ENCODE assay signal across 8 mouse cellular contexts in the genomic region with DNA sequence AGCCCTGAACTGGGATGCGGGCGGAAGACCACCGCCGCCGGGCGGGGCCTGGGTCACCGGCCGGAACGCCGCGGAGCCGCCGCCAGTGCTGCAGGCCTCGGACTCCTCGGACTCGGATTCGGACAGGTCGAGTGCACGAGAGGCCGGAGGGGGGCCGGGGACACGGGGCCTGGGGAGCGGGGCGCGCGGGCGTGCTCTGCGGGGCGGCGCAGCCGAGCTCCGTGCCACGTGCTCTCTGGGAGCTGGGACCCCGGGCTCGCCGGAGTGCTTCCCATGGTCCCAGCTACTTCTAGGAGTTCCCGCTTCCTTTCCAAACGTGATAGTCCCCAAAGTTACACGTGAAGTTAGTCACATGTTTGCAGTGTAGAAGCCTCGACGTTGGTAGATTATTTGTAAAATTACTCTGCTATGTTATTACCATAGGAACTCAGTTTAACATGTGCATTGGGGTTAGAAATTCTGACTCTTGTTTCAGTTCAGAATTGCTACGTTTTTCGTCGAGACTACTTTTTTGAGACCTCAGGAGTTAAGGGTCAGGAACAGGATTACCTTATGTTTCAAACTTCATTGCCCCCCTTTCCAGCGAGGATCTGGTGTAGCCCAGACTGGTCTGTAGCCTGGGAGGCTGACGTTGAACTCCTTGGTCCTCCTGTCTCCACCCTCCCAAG. TPM values are rescaled to one million over a fixed set of nuclear protein-coding genes. Genes with fewer than 3 reads are reported as not detected.
DNase-seq lines count a peak whose midpoint lies in the region; ATAC-seq and TF ChIP-seq lines count a peak whose summit lies in the region.

No protein-coding gene starts in this region.

- WGBS in hindbrain, embryonic 16.5 days = under 1% methylated on average over 36 of the region's 46 CpGs
- WGBS in limb, embryonic 14.5 days = under 1% methylated on average over 23 of the region's 46 CpGs
- WGBS in midbrain, embryonic 13.5 days = under 1% methylated on average over 46 of the region's 46 CpGs
- WGBS in stomach, embryonic 15.5 days = 2% methylated on average over 46 of the region's 46 CpGs

- ATAC-seq in hindbrain, embryonic 16.5 days = peak; percentile 55
- peak; percentile 53; the same call in 1 of the 2 replicates for ATAC-seq in limb, embryonic 14.5 days (ENCODE audit: low FRiP score, low read depth)
- peak; percentile 75 for ATAC-seq in midbrain, embryonic 13.5 days
- ATAC-seq in stomach, embryonic 15.5 days (ENCODE audit: insufficient read depth, low FRiP score, low read depth) = peak; percentile 59

- H3K9me3 ChIP-seq in hindbrain, embryonic 16.5 days (ENCODE audit: control insufficient read depth, low read length) = no peaks in the 10 kb centered on the region; the same call in 1 of the 2 replicates
- H3K9me3 ChIP-seq in limb, embryonic 14.5 days (ENCODE audit: control insufficient read depth, low read length) = no peaks in the 10 kb centered on the region
- no peaks in the 10 kb centered on the region for H3K9me3 ChIP-seq in midbrain, embryonic 13.5 days
- H3K9me3 ChIP-seq in stomach, embryonic 15.5 days = no peaks in the 10 kb centered on the region

- peak overlapping the region; percentile 85 for H3K9ac ChIP-seq in hindbrain, embryonic 16.5 days (ENCODE audit: low read depth, low read length)
- peak overlapping the region; percentile 77 for H3K9ac ChIP-seq in limb, embryonic 14.5 days (ENCODE audit: low read depth, low read length, severe bottlenecking)
- H3K9ac ChIP-seq in midbrain, embryonic 13.5 days (replicated peaks) = peak overlapping the region; percentile 77
- H3K9ac ChIP-seq in stomach, embryonic 15.5 days = peak overlapping the region; percentile 52

- H3K27ac ChIP-seq in left cerebral cortex, adult 2 months = peak overlapping the region; percentile 53
- H3K27ac ChIP-seq in hindbrain, embryonic 16.5 days (ENCODE audit: low read depth, low read length) = no peak overlapping the region
- no peak overlapping the region for H3K27ac ChIP-seq in limb, embryonic 14.5 days (replicated peaks; ENCODE audit: low read depth, low read length)
- H3K27ac ChIP-seq in midbrain, embryonic 13.5 days = no peak overlapping the region
- no peak overlapping the region for H3K27ac ChIP-seq in stomach, embryonic 15.5 days

- peaks cover 14% of the 10 kb centered on the region for H3K4me1 ChIP-seq in hindbrain, embryonic 16.5 days (ENCODE audit: control insufficient read depth, insufficient read depth, low read depth, low read length)
- peaks cover 12% of the 10 kb centered on the region for H3K4me1 ChIP-seq in limb, embryonic 14.5 days (ENCODE audit: control insufficient read depth, insufficient read depth, low read length)
- H3K4me1 ChIP-seq in midbrain, embryonic 13.5 days (replicated peaks) = peaks cover 23% of the 10 kb centered on the region
- 0 out of 2 replicates have a peak, but pooled peaks cover 4% of the 10 kb centered on the region for H3K4me1 ChIP-seq in stomach, embryonic 15.5 days

- no peaks in the 10 kb centered on the region for H3K27me3 ChIP-seq in hindbrain, embryonic 16.5 days (replicated peaks; ENCODE audit: control insufficient read depth, insufficient read depth, low read length)
- no peaks in the 10 kb centered on the region for H3K27me3 ChIP-seq in limb, embryonic 14.5 days (ENCODE audit: control insufficient read depth, insufficient read depth, low read length)
- no peaks in the 10 kb centered on the region for H3K27me3 ChIP-seq in midbrain, embryonic 13.5 days
- H3K27me3 ChIP-seq in stomach, embryonic 15.5 days (replicated peaks) = no peaks in the 10 kb centered on the region

- intact Hi-C loops in left cerebral cortex, adult 2 months (cut with DNase I) = loop anchor here (2.0 to 10.0 kb wide), 6 partner anchors 84 to 1036 kb away; partner anchors contain the start of genes Npy1r and Tma16

- TF ChIP-seq CTCF in left cerebral cortex, adult 2 months (IDR thresholded peaks at IDR 0.05) = no peak

- peak; percentile 25 to 31 for DNase-seq in left cerebral cortex, adult 2 months (ENCODE audit: extremely low spot score in 1 of 2, low spot score in 2 of 2)
- DNase-seq in left cerebral cortex, adult 11 months (ENCODE audit: low spot score) = no peak
- DNase-seq in cerebellum, adult 8-10 months = peak; percentile 11
- DNase-seq in gastrocnemius, adult 18-20 months (ENCODE audit: low spot score) = peak; percentile 5
- DNase-seq in limb, embryonic 14.5 days (ENCODE audit: low spot score) = peak; percentile 25

- no peaks in the 10 kb centered on the region for H3K36me3 ChIP-seq in hindbrain, embryonic 16.5 days (ENCODE audit: control insufficient read depth, insufficient read depth, low read length)
- no peaks in the 10 kb centered on the region for H3K36me3 ChIP-seq in limb, embryonic 14.5 days (ENCODE audit: control insufficient read depth, insufficient read depth, low read length)
- H3K36me3 ChIP-seq in midbrain, embryonic 13.5 days = peaks cover 3% of the 10 kb centered on the region; the same call in 1 of the 2 replicates
- no peaks in the 10 kb centered on the region for H3K36me3 ChIP-seq in stomach, embryonic 15.5 days

- peak overlapping the region; percentile 74 for H3K4me2 ChIP-seq in hindbrain, embryonic 16.5 days (ENCODE audit: low read length)
- H3K4me2 ChIP-seq in limb, embryonic 14.5 days (replicated peaks; ENCODE audit: low read depth, low read length, severe bottlenecking) = peak overlapping the region; percentile 71
- peak overlapping the region; percentile 87 for H3K4me2 ChIP-seq in midbrain, embryonic 13.5 days (replicated peaks)
- peak overlapping the region; percentile 87 for H3K4me2 ChIP-seq in stomach, embryonic 15.5 days

- no peak for TF ChIP-seq POLR2A in limb, embryonic 14.5 days (IDR thresholded peaks at IDR 0.05; ENCODE audit: borderline replicate concordance, extremely low read depth, insufficient read depth, insufficient read length)

- H3K4me3 ChIP-seq in left cerebral cortex, adult 2 months = peak overlapping the region; percentile 86
- H3K4me3 ChIP-seq in hindbrain, embryonic 16.5 days (ENCODE audit: low read length) = peak overlapping the region; percentile 91
- H3K4me3 ChIP-seq in limb, embryonic 14.5 days (replicated peaks; ENCODE audit: low read length) = peak overlapping the region; percentile 72
- peak overlapping the region; percentile 84 for H3K4me3 ChIP-seq in midbrain, embryonic 13.5 days (replicated peaks)
- peak overlapping the region; percentile 82 for H3K4me3 ChIP-seq in stomach, embryonic 15.5 days (replicated peaks)

RNA-seq across cellular contexts. Expression of gene Naf1, which starts 1.0 kb away (rescaled TPM):
- 10 to 100 TPM; 16.4 to 17.3 TPM for total RNA-seq in left cerebral cortex, adult 2 months (2021)
- 1 to 10 TPM; 4.5 to 4.9 TPM for total RNA-seq in gastrocnemius, adult 18-20 months (2021)
- 1.7 and 2.1 TPM in 2 replicates for polyA plus RNA-seq in hindbrain, embryonic 16.5 days (2015; fragmentation: Nextera tagmentation; extraction: Ambion mirVana)
- polyA plus RNA-seq in limb, embryonic 14.5 days (2012; rRNA removed) = 11.0 and 12.0 TPM in 2 replicates
- polyA plus RNA-seq in limb, embryonic 14.5 days (2014; fragmentation: Nextera tagmentation; extraction: Ambion mirVana) = 4.6 and 5.4 TPM in 2 replicates
- polyA plus RNA-seq in midbrain, embryonic 13.5 days (2015; fragmentation: Nextera tagmentation; extraction: Ambion mirVana) = 1.8 and 2.7 TPM in 2 replicates
- 3.9 and 4.0 TPM in 2 replicates for polyA plus RNA-seq in stomach, embryonic 15.5 days (2015; fragmentation: Nextera tagmentation; extraction: Ambion mirVana)
